Mouse (Mus musculus): ENCODE measurements at regions not wholly inside any gene's neighbourhood (a gene's known extent, or its start where the extent isn't known, plus 50 kb on each side); places are given as distances from the start of the nearest gene placed in this dataset.

DNA sequence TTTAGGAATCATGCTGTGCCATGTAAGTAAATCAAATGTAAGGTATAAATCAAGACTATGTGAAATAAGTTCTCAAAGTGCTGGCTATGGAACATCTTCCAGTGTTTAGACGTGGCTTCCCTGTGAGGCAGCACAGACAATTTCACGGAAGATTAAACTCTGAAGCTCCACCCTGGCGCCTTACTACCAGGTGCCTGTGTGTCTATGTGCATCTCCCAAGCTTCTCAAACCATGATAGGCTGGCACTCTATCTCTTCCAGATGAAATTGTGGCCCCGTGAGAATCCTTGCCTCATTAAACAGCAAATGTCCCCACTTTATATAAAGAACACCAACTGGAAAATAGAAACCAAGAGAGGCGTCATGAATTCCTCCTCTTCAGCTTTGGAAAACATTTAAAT lies 511.4 kb upstream of the Hsf2 start:
- TF ChIP-seq CTCF (IDR thresholded peaks at IDR 0.05), result no peak
- no peak for TF ChIP-seq POLR2A (IDR thresholded peaks at IDR 0.05; ENCODE audit: insufficient read depth, low read depth, low read length)
- no peak for TF ChIP-seq EP300 (IDR thresholded peaks at IDR 0.05; ENCODE audit: insufficient read depth, low read depth, low read length)
